Mouse (Mus musculus) heart, adult 2 months (tissue): ENCODE measurements around the gene Bcl2l13.
"Not testable (repeated sequence)": the region's sequence is repeated elsewhere in the genome, so short reads cannot be mapped to it uniquely, and the experiment has no call there.

Experiments used
- CTCF ChIP-seq: fragments of 200-600 bp; IDR thresholded peaks from 2 replicates; pipeline ENCODE4 v1.8.1; 2022; ENCODE audit warnings: antibody characterized with exemption, mild to moderate bottlenecking, moderate library complexity
- EP300 ChIP-seq: fragments of 200-500 bp; IDR thresholded peaks from 2 replicates; pipeline ENCODE4 v1.6.1; 2011; ENCODE audit warnings: low read depth, low read length, control low read depth; ENCODE audit not compliant: insufficient read depth

DNA sequence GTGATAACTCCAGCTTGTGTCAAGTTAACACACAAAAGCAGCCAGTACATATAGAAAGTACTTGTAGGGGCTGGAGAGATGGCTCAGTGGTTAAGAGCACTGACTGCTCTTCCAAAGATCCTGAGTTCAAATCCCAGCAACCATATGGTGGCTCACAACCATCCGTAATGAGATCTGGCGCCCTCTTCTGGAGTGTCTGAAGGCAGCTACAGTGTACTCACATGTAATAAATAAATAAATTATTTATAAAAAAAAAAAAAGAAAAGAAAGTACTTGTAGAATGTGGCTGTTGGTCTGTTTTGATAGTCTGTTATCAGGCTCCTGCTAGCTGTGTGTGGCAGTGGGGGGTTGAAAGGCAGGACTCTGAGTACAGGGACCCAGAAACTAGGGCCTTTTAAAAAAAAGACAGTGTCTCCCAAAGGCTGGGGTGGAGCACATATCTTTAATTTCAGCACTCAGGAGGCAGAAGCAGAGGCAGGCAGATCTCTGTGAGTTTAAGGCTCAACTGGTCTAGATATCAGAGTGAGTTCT lies 88.8 kb downstream of the Bcl2l13 start:
- peak; percentile 51 for TF ChIP-seq CTCF
- not testable (repeated sequence) for TF ChIP-seq EP300
